Mouse (Mus musculus) heart, postnatal 10 days (tissue): ENCODE measurements at regions not wholly inside any gene's neighbourhood (a gene's known extent, or its start where the extent isn't known, plus 50 kb on each side); places are given as distances from the start of the nearest gene placed in this dataset.

ENCODE experiments used
- DNase-seq, 2 experiments: peaks; one replicate each; pipeline ENCODE4 v3.0.0; 2021
- intact Hi-C: fragments of 180-260 bp; cut with DNase I; formaldehyde crosslinking; loops from one replicate; pipeline ENCODE4 v1.15.1; 2025

DNA sequence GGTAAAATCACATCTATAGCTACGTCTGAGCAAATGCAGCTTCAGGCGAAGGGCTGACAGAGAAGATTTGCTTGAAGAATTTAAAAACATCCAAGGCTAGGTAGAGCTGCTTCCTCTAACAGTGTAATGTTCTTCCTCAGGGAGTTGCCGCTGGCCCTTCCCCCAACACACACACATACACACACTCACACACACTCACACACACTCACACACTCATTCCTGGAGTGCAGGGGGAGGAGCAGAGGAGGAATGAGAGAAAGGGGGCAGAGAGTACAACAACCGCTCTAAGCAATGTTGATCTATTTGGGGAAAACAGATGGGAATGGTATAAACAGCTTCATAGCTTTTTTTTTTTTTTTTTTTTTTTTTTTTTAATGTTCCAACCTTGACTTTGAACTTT is 232.6 kb downstream of the Rnf152 start:
- intact Hi-C loops, result no loop called here
- DNase-seq, result no peak

DNA sequence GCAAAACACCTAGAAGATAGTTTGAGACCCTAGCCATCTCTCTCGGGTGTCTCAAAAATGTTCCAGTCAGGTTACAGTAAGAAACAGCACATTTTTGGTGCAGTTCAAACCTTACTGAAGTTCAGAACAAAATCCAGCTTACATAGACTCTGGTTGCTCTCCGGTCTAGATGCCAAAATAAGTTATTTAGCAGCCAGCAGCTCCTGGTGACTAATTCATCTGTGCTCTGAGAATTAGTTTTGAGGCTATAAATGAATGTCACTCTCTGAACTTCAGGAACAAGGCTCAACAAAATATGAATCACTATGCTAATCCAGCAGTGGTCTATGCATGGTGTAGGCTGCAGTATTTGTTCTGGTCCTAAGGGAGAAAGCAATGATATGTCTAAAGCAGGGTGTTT is 238.6 kb downstream of the Rnf152 start:
- intact Hi-C loops, result no loop called here
- no peak for DNase-seq

DNA sequence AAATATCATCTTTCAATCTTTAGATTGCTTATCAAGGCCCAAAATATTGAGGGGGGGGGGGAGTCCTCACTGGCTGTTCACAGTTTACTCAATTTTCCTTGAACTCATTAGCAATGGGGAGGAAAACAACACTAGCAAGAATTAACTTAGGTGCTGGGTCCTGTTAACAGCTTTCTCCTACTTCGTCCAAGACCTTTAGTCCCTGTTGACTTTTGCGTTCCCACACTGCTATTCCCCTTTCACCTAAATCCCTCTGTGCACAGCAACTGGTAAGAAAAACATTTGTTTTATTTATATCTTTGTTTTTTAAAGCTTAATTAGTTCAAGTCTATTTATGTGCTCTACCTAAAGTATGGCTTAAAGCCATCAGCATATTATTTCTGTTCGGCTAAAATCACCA is 240.3 kb downstream of the Rnf152 start:
- no peak for DNase-seq
- intact Hi-C loops, result no loop called here

DNA sequence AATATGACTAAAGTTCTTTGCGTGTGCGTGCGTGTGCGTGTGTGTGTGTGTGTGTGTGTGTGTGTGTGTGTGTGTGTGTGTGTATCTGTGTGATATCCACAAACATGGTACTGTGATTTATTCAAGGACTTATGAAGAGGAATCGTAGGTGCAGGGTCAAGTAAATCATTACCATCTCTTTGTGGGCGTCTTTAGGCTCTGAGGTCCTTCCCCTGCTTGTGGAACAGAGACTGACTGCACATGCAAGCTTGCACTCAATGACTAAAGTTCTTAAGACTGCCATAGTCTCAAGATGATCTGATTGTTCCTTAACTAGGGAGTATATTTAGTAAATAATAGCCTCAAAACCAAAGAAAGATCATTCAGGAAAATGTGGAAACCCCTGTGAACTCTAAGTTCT is 241.1 kb downstream of the Rnf152 start:
- DNase-seq, result no peak
- intact Hi-C loops, result no loop called here

GRCm38 (mm10) chr1:105114835-105115234 is 241.7 kb downstream of the Rnf152 start:
- intact Hi-C loops, result no loop called here
- no peak for DNase-seq

- intact Hi-C loops, result no loop called here
Observed at GRCm38 (mm10) chr1:105112762-105113525, 243.6 kb downstream of the Rnf152 start.

DNA sequence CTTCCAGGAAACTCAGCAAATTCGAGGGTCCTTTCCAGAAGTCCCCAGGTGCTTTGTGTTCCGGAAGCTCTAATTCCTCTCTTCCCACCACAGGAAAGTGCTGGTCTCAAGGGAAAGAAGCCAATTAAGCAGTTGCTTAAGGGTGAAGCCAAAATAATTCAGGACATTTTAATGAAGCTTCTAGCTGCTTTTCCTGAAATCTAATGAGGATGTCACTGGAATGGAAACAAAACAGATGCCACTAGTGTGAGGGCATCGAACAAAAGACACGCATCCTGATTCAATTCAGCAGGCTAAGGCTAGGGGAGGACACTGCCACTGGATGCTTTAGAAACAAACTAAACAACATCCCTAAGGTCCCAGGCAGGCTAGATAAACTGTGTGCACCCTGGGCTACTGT is 245.3 kb downstream of the Rnf152 start:
- intact Hi-C loops, result no loop called here
- DNase-seq, result no peak

More at GRCm38 (mm10) chr1:105112762-105113525, 243.6 kb downstream of the Rnf152 start:
- no peak for DNase-seq

GRCm38 (mm10) chr1:105110581-105111210 is 245.8 kb downstream of the Rnf152 start:
- intact Hi-C loops, result no loop called here

GRCm38 (mm10) chr1:105107836-105108235 is 248.7 kb downstream of the Rnf152 start:
- peak in 1 of 2 experiments; percentile 19 for DNase-seq
- intact Hi-C loops, result no loop called here

More at GRCm38 (mm10) chr1:105110581-105111210, 245.8 kb downstream of the Rnf152 start:
- DNase-seq, result no peak

- no peak for DNase-seq
- intact Hi-C loops, result no loop called here
Observed at GRCm38 (mm10) chr1:105107257-105107656, 249.3 kb downstream of the Rnf152 start.

- intact Hi-C loops, result no loop called here
Observed at GRCm38 (mm10) chr1:105105211-105105610, 251.3 kb downstream of the Rnf152 start.

DNA sequence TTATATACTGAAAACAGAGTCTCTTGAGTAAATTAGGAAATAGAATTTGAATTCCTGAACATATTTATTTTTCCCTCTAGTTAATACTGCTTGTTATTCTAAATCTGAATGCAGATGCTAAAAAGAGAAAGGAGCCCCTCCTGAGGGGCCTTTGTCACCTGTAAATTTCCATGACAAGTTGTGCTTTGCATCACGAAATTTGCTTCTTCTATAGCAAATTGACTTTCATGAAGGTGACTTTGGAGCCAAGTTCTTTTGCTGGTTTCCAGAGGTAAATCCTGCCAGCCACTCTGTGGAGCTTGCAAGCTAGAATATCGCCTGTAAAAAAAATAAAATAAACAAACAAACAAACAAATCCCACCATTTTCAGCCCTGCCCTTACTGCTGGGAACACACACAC is 261.4 kb downstream of the Rnf152 start:
- no peak for DNase-seq
- intact Hi-C loops, result no loop called here

More at GRCm38 (mm10) chr1:105105211-105105610, 251.3 kb downstream of the Rnf152 start:
- no peak for DNase-seq

- DNase-seq, result no peak
- intact Hi-C loops, result loop anchor here (5.0 kb wide), 2 partner anchors 107 to 218 kb away; no protein-coding TSS in a partner anchor
Observed at GRCm38 (mm10) chr1:105094500-105094899, 262.0 kb downstream of the Rnf152 start.

DNA sequence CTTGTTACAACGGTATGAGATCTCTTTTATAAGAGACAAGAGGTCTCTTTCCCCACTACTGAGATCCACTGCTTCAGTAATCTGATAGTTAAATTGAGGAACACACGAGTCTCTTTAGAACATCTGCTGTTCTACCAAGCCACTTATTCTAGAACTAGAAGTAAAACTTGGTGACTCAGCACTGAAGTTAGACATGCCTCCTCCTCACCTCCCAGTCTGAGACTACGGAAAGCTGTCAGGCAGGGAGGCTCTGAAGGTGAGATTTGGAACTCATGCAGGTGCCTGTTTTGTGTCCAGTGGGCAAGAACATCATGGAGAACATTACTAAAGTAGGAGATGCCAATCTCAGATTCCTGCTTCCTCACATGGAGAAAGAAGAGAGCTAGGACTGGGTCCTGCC is 262.6 kb downstream of the Rnf152 start:
- intact Hi-C loops, result loop anchor here (2.0 to 5.0 kb wide), 5 partner anchors 107 to 535 kb away; no protein-coding TSS in a partner anchor

GRCm38 (mm10) chr1:105093012-105093411 is 263.5 kb downstream of the Rnf152 start:
- no peak for DNase-seq
- intact Hi-C loops, result loop anchor here (2.0 to 5.0 kb wide), 5 partner anchors 106 to 536 kb away; no protein-coding TSS in a partner anchor

More for the DNA sequence above, 262.6 kb downstream of the Rnf152 start:
- DNase-seq, result no peak

GRCm38 (mm10) chr1:105092309-105092904 is 264.1 kb downstream of the Rnf152 start:
- peak; percentile 56 to 68 for DNase-seq

DNA sequence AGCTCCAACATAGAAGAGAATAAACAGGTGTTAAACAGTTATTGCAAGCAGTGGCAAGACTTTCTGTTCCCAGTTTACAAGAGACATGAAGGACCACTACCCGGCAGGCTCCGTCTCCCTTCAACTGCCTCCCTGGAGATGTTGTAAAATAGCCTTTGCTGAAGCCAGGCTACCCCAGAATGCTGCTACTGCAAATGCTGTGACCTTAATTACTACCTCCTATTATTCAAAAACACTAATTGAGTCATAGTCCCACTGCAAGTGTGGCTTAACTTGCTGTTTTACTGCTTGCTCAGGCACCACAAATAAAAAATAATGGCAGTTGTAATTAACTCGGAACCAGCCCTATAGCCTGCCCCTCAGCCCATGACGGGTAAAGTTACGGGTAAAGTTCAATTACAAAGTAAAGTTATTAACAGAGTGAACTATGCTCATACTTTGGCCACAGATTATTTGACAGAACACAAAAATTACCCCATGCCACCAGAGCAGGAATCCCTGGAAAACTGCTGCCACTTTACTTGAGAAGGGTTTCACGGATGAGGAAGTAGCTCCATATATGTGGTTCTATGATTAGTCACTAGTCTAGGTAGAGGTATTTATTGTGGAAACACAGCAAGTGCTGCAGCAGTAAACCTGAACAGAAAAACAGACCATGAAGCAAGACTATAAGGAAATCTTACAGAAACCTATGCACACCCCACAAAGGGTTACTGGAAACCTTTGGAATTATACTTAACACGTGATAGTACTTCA is 267.6 kb downstream of the Rnf152 start:
- DNase-seq, result no peak
- intact Hi-C loops, result no loop called here

More at GRCm38 (mm10) chr1:105092309-105092904, 264.1 kb downstream of the Rnf152 start:
- intact Hi-C loops, result loop anchor here (2.0 to 5.0 kb wide), 5 partner anchors 105 to 536 kb away; no protein-coding TSS in a partner anchor

DNA sequence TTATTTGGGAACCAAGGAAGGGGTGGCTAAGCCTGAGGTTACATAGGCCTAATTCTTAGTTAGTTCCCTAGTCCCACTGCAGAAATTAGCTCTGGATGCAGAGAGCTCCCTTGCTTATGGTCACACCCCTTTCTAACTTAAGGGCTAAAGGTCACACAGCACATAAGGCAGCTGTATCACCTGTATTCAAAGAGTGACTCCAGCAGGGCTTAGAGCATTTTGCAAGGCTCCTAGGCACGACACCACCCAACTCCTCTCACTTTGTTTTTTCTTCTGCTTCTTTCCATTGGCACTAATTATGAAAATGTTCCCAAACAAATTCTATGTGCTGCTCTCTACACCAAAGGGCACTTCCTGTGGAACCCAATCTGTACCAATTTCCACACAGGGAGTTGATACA is 268.9 kb downstream of the Rnf152 start:
- intact Hi-C loops, result no loop called here
- no peak for DNase-seq

- intact Hi-C loops, result no loop called here
- no peak for DNase-seq
Observed at GRCm38 (mm10) chr1:105084556-105084955, 272.0 kb downstream of the Rnf152 start.

DNA sequence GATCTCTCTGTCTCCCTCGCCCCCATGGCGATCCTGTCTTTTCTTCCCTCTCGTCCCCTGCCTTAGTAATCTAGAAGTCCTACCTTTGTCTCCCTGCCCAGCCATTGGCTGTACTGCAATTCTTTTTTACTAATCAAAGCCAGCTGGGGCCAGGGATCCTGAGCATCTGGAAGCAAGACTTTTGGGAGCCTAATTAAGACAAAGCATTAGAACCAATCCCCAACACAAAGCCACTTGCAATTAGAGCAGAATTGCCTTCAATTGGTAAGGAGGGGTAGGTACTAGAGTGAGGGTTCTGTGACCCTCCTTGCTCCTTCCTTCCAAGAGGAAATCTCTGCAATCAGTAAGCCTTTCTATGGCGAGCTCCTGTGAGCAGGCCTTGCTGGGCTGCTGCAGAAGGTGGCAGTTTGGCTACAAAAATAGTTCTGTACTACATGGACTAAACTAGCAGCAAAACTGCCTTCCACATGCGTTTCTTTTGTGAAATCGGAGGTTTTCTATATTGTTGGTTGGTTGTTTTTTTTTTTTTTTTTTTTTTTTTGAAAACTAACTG is 272.9 kb downstream of the Rnf152 start:
- no peak for DNase-seq
- intact Hi-C loops, result no loop called here
